Mouse (Mus musculus) neural tube, embryonic 13.5 days (tissue): ENCODE measurements around the gene Cacna1s. TPM values are rescaled to one million over a fixed set of nuclear protein-coding genes. Genes with fewer than 3 reads are reported as not detected.
A peak's percentile ranks its signal among the peaks of the same experiment; 100 is the strongest.

Experiments
- ATAC-seq: fragments of 200-750 bp; cut with Nextera tagmentation; 2 replicates; pipeline ENCODE4 v1.8.0; 2017; ENCODE audit warnings: low read depth, mild to moderate bottlenecking, moderate TSS enrichment, moderate library complexity
- H3K27ac ChIP-seq: fragments of 300-500 bp; sonication (generic); replicated peaks from 2 replicates; pipeline ENCODE4 v1.5.1; 2015; ENCODE audit warnings: moderate library complexity, mild to moderate bottlenecking, inconsistent platforms
- H3K27me3 ChIP-seq: fragments of 300-500 bp; sonication (generic); 2 replicates; pipeline ENCODE4 v1.6.1; 2015; ENCODE audit warnings: mild to moderate bottlenecking, inconsistent platforms
- H3K36me3 ChIP-seq: fragments of 300-500 bp; sonication (generic); 2 replicates; pipeline ENCODE4 v1.6.1; 2015; ENCODE audit warnings: mild to moderate bottlenecking, inconsistent platforms
- H3K4me1 ChIP-seq: fragments of 300-500 bp; sonication (generic); replicated peaks from 2 replicates; pipeline ENCODE4 v1.6.1; 2015; ENCODE audit warnings: inconsistent platforms
- H3K4me2 ChIP-seq: fragments of 300-500 bp; sonication (generic); 2 replicates; pipeline ENCODE4 v1.6.1; 2015; ENCODE audit warnings: inconsistent platforms, mild to moderate bottlenecking, moderate library complexity
- H3K4me3 ChIP-seq: fragments of 300-500 bp; sonication (generic); 2 replicates; pipeline ENCODE4 v1.5.1; 2015; ENCODE audit warnings: mild to moderate bottlenecking, inconsistent platforms
- H3K9ac ChIP-seq: fragments of 300-500 bp; sonication (generic); 2 replicates; pipeline ENCODE4 v1.6.1; 2015; ENCODE audit warnings: moderate library complexity, mild to moderate bottlenecking, inconsistent platforms
- H3K9me3 ChIP-seq: fragments of 300-500 bp; sonication (generic); 2 replicates; pipeline ENCODE4 v1.6.1; 2016; ENCODE audit warnings: inconsistent platforms
- whole genome bisulfite sequencing: fragments of 180-500 bp; shearing (Covaris S2); methylation state at CpG from one replicate; pipeline ENCODE4 v1.1.7; 2015; 5-methylcytosine and 5-hydroxymethylcytosine counted together
- polyA plus RNA-seq: library from polyadenylated mRNA; unstranded; fragments of >200 nt; fragmentation: Nextera tagmentation; extraction: Ambion mirVana; gene quantifications from 2 replicates; pipeline ENCODE4 v1.2.1, GENCODE M21; 2015

The Cacna1s gene
- polyA plus RNA-seq, 1 experiment from 2014 or later = 0.28 TPM

GRCm38 (mm10) chr1:136122030-136122429 lies 69.5 kb downstream of the Cacna1s start:
- peaks cover 22% of the 10 kb centered on the region for H3K4me1 ChIP-seq
- no peak overlapping the region for H3K4me2 ChIP-seq
- 80% methylated on average over 8 of the region's 8 CpGs for WGBS
- no peak for ATAC-seq
- no peak overlapping the region for H3K9ac ChIP-seq
- no peak overlapping the region for H3K27ac ChIP-seq
- H3K4me3 ChIP-seq = no peak overlapping the region
- H3K36me3 ChIP-seq = no peaks in the 10 kb centered on the region
- H3K27me3 ChIP-seq = no peaks in the 10 kb centered on the region
- H3K9me3 ChIP-seq = no peaks in the 10 kb centered on the region

GRCm38 (mm10) chr1:136126159-136126765 lies 73.7 kb downstream of the Cacna1s start:
- whole genome bisulfite sequencing = 85% methylated on average over 10 of the region's 10 CpGs
- no peaks in the 10 kb centered on the region for H3K27me3 ChIP-seq
- H3K9me3 ChIP-seq = no peaks in the 10 kb centered on the region
- no peaks in the 10 kb centered on the region for H3K36me3 ChIP-seq
- H3K27ac ChIP-seq = no peak overlapping the region
- peaks cover 25% of the 10 kb centered on the region for H3K4me1 ChIP-seq
- H3K4me3 ChIP-seq = no peak overlapping the region
- no peak overlapping the region for H3K9ac ChIP-seq
- ATAC-seq = no peak
- no peak overlapping the region for H3K4me2 ChIP-seq

- H3K27me3 ChIP-seq = no peaks in the 10 kb centered on the region
- 81% methylated on average over 10 of the region's 10 CpGs for whole genome bisulfite sequencing
These were observed 74.3 kb downstream of the Cacna1s start for GRCm38 (mm10) chr1:136126895-136127294.

DNA sequence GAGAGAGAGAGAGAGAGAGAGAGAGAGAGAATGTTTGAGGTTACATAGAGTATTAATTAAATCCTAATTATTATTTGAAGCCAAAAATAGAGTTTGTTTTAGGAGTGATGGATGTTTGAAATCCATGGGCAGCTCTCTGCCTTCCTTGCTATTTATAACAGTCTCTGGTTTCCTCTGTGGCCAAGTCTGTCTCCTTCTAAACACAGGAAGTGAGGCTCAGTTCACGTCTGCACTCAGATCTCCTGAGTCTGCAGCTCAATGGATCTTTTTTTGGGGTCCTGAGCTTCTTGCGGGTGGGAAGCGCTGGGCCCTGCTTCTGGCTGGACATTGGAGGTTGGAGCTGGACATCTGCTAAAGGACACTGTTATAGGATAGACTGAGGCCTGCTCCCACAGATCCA lies 75.3 kb downstream of the Cacna1s start:
- Histone ChIP-seq H3K27me3 (no peaks in the 10 kb centered on the region), H3K4me3 (no peak overlapping the region), H3K4me1 (peaks cover 34% of the 10 kb centered on the region), H3K36me3 (no peaks in the 10 kb centered on the region), H3K9ac (no peak overlapping the region), H3K4me2 (no peak overlapping the region), H3K27ac (no peak overlapping the region), H3K9me3 (no peaks in the 10 kb centered on the region)
- WGBS = 67% methylated on average over 3 of the region's 3 CpGs
- ATAC-seq = no peak

More at GRCm38 (mm10) chr1:136126895-136127294, 74.3 kb downstream of the Cacna1s start:
- Histone ChIP-seq H3K9me3 (no peaks in the 10 kb centered on the region), H3K4me2 (no peak overlapping the region), H3K9ac (no peak overlapping the region), H3K27ac (no peak overlapping the region), H3K36me3 (no peaks in the 10 kb centered on the region), H3K4me1 (peaks cover 25% of the 10 kb centered on the region), H3K4me3 (no peak overlapping the region)
- ATAC-seq = no peak

DNA sequence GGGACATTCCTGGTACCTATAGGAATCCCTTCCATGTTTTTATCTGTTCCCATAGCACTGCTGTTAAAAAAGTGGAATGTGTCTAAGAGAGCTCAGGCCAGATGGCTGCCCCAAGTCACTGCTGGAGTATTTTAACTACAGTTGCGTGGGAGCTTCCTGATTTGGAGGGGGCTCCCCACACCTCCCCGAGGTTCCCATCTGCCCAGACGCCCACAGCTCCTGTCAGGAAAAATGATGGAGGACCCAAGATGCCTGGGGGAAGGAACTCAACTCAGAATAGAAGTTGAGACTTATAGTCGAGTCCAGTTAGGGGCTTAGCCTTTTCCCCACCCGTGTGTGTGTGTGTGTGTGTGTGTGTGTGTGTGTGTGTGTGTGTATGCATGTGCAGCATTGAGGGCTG lies 75.9 kb downstream of the Cacna1s start:
- ATAC-seq = no peak
- WGBS = 39% methylated on average over 5 of the region's 5 CpGs
- Histone ChIP-seq H3K9ac (0 out of 2 replicates have a peak overlapping the region, but pooled peaks have one; percentile 8), H3K9me3 (no peaks in the 10 kb centered on the region), H3K27ac (no peak overlapping the region), H3K36me3 (no peaks in the 10 kb centered on the region), H3K4me1 (peaks cover 39% of the 10 kb centered on the region), H3K27me3 (no peaks in the 10 kb centered on the region), H3K4me2 (no peak overlapping the region), H3K4me3 (no peak overlapping the region)

- no peak overlapping the region for H3K27ac ChIP-seq
- WGBS = 64% methylated on average over 4 of the region's 4 CpGs
These were observed 76.5 kb downstream of the Cacna1s start for GRCm38 (mm10) chr1:136128944-136129589.

GRCm38 (mm10) chr1:136130107-136130506 lies 77.6 kb downstream of the Cacna1s start:
- no peaks in the 10 kb centered on the region for H3K9me3 ChIP-seq
- H3K27me3 ChIP-seq = no peaks in the 10 kb centered on the region
- H3K27ac ChIP-seq = 0 out of 2 replicates have a peak overlapping the region, but pooled peaks have one; percentile 9
- peak overlapping the region; percentile 94 for H3K4me3 ChIP-seq
- H3K9ac ChIP-seq = peak overlapping the region; percentile 98
- H3K36me3 ChIP-seq = no peaks in the 10 kb centered on the region
- peaks cover 52% of the 10 kb centered on the region for H3K4me1 ChIP-seq
- peak overlapping the region; percentile 77 for H3K4me2 ChIP-seq
- WGBS = 66% methylated on average over 3 of the region's 3 CpGs
- ATAC-seq = no peak

More at GRCm38 (mm10) chr1:136128944-136129589, 76.5 kb downstream of the Cacna1s start:
- Histone ChIP-seq H3K27me3 (no peaks in the 10 kb centered on the region), H3K36me3 (no peaks in the 10 kb centered on the region), H3K4me3 (no peak overlapping the region), H3K9me3 (no peaks in the 10 kb centered on the region), H3K4me1 (peaks cover 44% of the 10 kb centered on the region), H3K9ac (0 out of 2 replicates have a peak overlapping the region, but pooled peaks have one; percentile 8), H3K4me2 (no peak overlapping the region)
- no peak for ATAC-seq

- peak; percentile 88 for ATAC-seq
- Histone ChIP-seq H3K4me3 (peak within 1 kb of the TSS; percentile 94), H3K9me3 (no peaks in the 10 kb centered on the region), H3K9ac (peak within 1 kb of the TSS; percentile 98), H3K27me3 (no peaks in the 10 kb centered on the region), H3K4me1 (peaks cover 62% of the 10 kb centered on the region), H3K36me3 (no peaks in the 10 kb centered on the region), H3K27ac (peak within 1 kb of the TSS; percentile 94), H3K4me2 (peak within 1 kb of the TSS; percentile 77)
- 2% methylated on average over 42 of the region's 42 CpGs for WGBS
These were observed 78.5 kb downstream of the Cacna1s start, which contains the start of gene Kif21b for GRCm38 (mm10) chr1:136130951-136131558. Gene Kif21b (plus strand): TSS chr1:136131389.

DNA sequence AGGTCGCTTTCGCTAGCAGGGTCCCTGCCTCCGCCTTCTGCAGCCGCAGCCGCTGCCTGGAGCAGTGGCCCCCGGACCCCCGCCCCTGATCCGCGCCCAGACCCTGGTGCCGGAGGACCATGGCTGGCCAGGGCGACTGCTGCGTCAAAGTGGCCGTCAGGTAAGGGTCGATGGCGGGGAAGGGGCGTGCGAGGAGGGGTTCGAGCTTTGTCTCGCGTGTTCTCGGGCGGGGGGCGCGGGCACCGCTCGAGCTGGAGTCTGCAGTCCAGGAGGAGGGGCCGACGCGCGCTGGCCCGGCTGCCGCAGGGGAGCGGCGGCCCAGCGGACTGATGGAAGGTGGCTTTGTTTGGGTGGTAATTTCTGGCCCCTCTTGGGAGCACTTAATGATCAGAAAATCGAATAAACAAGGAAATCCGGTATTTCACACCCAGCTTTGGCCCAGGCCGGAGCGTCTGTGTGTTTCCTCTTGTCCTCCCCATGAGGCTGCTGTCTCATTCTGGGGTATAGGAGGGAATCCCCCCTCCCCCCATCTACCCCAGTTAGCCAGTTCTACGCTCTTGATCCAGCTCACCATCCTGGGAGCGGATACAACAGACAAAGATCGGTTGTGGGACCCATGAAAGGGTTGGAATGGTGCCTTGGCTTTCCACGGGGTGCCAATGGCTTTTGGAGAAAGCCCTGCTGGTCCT lies 79.2 kb downstream of the Cacna1s start:
- Histone ChIP-seq H3K4me3 (peak overlapping the region; percentile 94), H3K9me3 (no peaks in the 10 kb centered on the region), H3K4me1 (peaks cover 69% of the 10 kb centered on the region), H3K4me2 (peak overlapping the region; percentile 77), H3K27me3 (no peaks in the 10 kb centered on the region), H3K36me3 (no peaks in the 10 kb centered on the region), H3K9ac (peak overlapping the region; percentile 98), H3K27ac (peak overlapping the region; percentile 94)
- WGBS = under 1% methylated on average over 42 of the region's 43 CpGs
- ATAC-seq = peak; percentile 60

DNA sequence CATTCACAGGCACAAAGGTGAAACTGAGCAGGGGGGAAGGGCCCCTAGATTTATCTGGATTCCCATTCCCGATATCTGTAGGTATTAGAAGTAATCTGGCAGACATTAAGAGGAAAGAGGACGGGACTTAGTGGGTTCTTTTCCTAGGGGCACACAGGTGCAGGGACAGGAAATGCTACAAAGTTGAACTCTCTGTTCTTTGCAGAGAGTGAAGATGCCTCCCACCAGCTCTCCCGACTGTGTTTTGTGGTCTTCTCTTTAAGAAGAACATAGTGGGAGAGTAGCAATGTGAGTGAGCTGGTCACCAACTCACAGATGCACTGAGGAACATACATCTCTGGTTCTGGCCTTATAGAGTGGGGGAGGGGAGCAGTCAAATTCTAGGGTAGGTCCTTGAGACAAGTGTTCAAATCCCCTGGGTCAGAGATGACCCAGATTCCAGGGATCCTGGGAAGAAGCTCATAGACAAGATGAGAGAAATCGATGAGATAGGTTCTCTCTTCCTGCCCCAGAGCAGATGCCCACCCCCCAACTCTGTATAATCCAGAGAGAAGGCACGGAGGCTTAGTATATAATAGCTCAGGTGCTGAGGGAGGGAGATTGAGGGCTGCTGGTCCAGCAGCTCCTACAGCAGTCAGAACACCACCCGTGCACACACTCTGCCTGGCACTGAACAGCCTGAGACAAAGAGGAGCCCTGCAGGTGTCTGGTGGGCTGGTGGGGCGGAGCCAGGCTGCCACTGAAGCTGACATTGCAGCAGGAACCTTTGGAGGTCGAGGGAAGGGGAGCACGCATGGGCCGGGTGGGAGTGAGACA lies 80.0 kb downstream of the Cacna1s start:
- Histone ChIP-seq H3K27ac (peak overlapping the region; percentile 94), H3K9me3 (no peaks in the 10 kb centered on the region), H3K36me3 (no peaks in the 10 kb centered on the region), H3K4me3 (peak overlapping the region; percentile 94), H3K4me2 (peak overlapping the region; percentile 77), H3K27me3 (no peaks in the 10 kb centered on the region), H3K4me1 (peaks cover 77% of the 10 kb centered on the region), H3K9ac (peak overlapping the region; percentile 98)
- ATAC-seq = peak; percentile 7; the same call in 1 of the 2 replicates
- 25% methylated on average over 10 of the region's 10 CpGs for whole genome bisulfite sequencing

- peaks cover 88% of the 10 kb centered on the region for H3K4me1 ChIP-seq
- H3K27me3 ChIP-seq = no peaks in the 10 kb centered on the region
- ATAC-seq = no peak
- no peaks in the 10 kb centered on the region for H3K36me3 ChIP-seq
- H3K9me3 ChIP-seq = no peaks in the 10 kb centered on the region
- peak overlapping the region; percentile 94 for H3K4me3 ChIP-seq
- 24% methylated on average over 13 of the region's 13 CpGs for whole genome bisulfite sequencing
- peak overlapping the region; percentile 94 for H3K27ac ChIP-seq
- peak overlapping the region; percentile 98 for H3K9ac ChIP-seq
- peak overlapping the region; percentile 77 for H3K4me2 ChIP-seq
These were observed 81.2 kb downstream of the Cacna1s start for GRCm38 (mm10) chr1:136133570-136134240.
